Mouse (Mus musculus): ENCODE measurements around the gene Rab32. TPM values are rescaled to one million over a fixed set of nuclear protein-coding genes. Genes with fewer than 3 reads are reported as not detected.
"Not testable (repeated sequence)": the region's sequence is repeated elsewhere in the genome, so short reads cannot be mapped to it uniquely, and the experiment has no call there.

Rab32 gene
- total RNA-seq (2021), result 1 to 10 TPM in 1 of 2 experiments, under 1 TPM in 1; 0.57 to 1.6 TPM
- long read RNA-seq, experiment 1, partial matches to known transcripts, result 0 of 1 reads
- long read RNA-seq, experiment 1, other reads (novel, unspliced or antisense), result 0 of 1 reads
- long read RNA-seq, experiment 2, partial matches to known transcripts, result 0 of 1 reads
- long read RNA-seq, experiment 2, other reads (novel, unspliced or antisense), result 0 of 1 reads

DNA sequence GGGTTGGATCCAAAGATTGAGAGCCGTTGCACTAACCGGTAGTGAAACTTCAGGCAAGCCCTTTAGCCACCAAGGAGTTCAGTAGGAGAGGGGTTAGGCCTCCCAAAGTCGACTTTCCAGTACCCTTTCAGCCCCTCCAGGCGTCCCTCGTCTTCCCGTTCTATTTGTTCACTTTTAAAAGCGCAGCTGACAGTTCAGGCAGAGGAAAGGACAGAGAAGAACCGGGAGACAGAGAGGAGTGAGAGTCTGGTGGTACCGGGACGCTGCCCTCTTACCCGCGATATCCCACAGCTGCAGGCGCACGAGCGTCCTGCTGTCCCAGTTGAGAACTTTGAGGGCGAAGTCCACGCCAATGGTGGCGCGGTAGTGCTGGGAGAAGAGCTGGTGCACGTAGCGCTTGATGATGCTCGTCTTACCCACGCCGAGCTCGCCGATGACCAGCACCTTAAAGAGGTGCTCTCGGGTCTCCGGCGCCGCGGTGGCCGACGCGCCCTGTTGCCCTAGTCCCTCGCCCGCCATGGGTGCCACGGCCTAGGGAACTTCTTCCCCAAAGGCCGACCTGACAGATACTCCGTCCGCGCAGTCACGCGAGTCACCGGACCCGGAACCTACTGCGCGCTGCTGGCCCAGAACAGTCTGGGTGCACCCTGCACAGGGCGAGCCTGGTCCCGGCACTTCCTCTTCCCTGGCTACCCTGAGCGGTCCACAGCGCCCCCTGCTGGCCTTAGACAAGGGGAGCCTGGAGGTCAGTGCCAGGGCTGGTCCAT is at the start of gene Rab32:
Gene Rab32, minus strand, starts transcription at position 696 of the 767 bp plus-strand sequence.
- peak; percentile 92 for DNase-seq (ENCODE audit: low spot score)

DNA sequence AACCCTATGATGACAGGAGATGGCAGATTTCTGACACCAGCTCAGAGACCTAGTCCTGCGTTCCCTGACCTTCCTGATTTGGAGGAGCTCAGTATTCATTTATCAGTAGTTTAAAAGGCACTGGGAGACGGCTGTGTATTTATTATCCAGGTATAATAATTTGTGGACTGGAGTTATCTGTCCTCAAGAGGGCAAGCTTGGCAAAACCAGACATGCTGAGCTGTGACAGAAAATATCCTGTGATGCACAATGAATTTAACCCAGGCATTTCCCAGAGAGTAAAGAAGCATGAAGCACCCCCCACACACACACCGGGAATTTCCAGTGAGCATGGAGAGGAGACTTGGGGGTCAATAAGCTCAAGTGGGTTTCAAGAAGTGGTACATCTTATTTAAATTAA is 42.7 kb upstream of the Rab32 start:
- DNase-seq (ENCODE audit: low spot score), result no peak

DNA sequence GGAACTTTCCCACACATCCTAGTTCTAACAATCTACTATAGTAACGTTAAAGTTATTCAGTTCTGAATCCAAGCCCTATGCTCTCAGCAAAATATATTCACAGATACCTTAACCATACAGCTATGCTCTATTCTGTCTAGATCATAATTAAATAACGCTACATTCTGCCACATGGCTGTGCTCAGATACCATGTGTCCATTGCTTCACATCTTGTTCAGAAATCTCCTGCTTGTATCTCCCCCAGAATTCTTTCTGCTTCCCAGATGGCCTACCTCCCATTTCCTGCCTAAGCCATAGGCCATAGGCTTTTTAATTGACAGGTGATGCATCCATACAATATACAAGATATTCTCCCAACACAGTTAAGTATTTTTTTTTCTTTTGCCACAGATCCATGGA is 39.4 kb upstream of the Rab32 start:
- not testable (repeated sequence) for DNase-seq (ENCODE audit: low spot score)

DNA sequence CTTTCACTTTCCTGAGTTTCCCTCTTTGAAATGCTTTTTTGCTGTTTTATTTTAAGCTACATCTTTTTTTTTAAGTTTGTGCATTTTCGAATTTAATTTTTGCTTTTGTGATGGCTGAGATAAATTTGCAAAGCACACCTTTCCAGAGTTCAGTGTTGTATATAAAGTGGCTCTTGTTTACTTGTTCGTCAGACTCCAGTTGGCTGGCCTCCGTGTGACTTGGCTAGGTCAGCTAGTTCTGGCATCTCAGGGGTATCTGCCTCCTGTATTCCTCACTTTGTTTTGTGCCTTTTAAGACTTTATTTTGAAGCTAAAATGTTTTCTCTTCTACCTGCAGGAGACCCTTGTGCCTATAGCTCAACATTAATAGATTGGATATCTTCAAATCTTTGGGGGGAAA is 22.7 kb upstream of the Rab32 start:
- no peak for DNase-seq (ENCODE audit: low spot score)

DNA sequence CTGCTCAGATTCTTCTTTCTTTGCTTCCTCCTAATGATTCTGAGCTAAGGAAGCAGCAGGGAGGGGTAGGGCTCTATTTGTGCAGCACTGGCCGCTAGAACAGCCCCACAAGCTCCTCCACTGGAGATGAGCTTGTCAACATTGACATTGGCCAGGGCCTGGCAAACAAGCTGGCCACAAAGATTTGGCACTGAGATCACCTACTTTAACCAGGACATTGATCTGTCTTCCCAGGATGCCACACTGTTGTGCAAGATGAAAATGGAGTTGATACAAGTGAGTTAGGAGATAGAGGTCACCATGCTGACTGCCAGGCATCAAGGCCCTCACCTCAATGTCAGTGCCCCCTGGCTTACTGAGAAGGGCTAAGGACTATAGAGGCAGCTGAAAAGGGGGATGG is 21.8 kb upstream of the Rab32 start:
- no peak for DNase-seq (ENCODE audit: low spot score)

DNA sequence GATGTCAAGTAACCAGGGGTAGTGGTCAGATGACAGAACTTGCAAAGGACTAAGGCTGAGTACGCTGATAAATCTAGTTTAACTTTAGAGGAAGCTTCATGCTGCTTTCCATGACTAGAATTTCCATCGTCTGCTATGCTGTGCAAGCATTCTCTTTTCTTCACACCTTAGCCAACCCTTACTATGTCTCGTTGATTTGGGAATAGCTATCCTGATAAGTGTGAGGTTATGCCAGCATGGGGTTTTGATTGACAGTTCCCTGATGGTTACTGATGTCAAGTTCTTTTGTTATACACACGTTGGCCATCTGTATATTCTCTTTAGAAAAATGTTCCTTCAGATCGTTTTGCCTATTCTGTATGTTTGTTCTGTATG is 259 bp upstream of the Rab32 start:
- no peak for DNase-seq (ENCODE audit: low spot score)

DNA sequence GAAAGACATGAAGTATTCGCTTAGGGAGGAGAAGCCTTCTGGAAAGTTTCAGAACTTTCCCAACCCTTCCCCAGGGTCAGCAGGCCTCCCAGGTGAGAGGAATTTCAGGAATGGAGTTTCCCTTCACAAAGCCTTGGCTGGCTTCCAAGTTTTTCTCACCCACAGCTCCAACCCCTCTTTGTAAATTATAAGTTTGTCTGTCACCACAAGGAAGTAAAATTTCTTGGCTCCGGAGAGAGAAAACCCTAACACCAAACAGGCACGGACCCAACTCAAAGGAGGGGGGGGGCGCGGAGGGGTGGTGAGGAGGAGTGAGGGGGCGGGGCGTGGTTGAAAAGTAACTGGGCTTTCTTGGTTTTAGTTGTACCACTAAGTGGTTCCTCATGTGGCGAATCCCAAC is 980 bp downstream of the Rab32 start:
- DNase-seq (ENCODE audit: low spot score), result peak; percentile 19

DNA sequence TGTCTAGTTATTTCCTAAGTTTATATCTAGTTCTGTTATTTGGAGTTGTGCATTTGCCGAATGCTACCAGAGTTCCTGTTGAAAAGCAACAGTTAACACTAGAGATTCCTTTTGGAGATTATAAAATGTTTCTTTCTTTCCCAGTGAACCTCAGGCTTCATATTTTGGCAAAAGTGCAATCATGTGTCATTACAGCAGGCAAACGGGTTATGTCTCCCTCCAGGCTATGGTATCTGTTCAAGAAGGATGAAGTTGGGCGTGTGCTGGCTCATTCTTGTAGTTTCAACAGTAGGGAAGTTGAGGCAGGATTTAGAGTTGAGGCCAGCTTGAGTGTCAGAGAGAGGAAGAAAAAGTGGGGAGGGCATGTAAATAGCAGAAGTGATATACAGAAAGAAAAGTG is 2.4 kb downstream of the Rab32 start:
- DNase-seq (ENCODE audit: low spot score), result no peak

DNA sequence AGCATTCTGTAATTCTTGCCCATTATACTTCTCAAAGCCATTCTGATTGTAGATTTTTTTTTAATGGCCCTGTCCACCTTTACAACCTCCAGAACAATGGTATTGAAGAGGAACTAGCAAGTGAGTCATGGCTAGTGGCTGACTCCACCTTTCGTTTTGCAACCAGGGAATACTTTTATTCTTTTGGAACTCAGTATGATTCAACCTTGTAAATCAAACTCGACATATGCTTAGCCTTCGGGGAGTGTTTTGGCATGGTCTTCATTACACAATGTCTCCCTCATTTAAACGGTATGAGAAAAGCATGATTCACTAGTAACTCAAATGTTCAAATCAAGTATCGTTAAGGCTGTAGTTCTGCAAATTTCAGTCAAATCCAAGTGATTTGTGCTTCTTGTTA is 2.8 kb downstream of the Rab32 start:
- peak; percentile 30 for DNase-seq (ENCODE audit: low spot score)

DNA sequence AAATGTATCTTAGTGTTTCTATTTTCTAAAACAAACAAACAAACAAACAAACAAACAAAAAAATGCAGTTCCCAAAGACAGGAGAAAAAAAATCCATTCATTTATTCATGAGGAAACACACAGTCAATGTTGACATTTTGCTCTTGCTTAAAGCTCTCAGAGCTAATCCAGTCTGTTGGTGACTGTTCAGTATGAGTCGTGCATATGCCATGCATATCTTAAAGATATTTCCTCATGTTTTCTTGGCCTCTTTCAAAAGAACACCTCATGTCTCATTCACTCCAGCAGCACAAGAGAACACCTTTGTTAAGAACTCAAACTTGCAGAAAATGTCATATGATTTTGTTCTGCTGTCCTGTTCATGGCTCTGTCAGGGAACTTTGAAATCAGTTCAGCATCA is 7.9 kb downstream of the Rab32 start:
- no peak for DNase-seq (ENCODE audit: low spot score)

DNA sequence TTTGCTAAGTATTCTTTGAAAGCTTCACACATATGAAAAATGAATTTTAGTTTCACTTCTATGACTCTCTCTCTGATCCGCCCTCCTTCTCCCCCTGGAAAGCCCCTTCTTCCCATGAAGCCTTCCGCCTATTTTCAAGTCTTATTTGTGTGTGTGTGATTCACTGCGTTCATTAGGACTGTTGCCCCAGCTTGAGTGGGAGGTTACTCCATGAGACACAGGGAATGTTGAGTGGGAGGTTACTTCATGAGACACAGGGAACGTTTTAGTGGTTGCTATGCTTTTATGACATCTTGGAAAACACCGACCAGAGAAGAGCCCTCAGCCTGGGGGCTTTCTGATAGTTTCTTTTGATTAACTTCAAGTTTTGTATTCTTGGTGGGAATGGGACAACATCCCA is 11.4 kb downstream of the Rab32 start:
- no peak for DNase-seq (ENCODE audit: low spot score)

DNA sequence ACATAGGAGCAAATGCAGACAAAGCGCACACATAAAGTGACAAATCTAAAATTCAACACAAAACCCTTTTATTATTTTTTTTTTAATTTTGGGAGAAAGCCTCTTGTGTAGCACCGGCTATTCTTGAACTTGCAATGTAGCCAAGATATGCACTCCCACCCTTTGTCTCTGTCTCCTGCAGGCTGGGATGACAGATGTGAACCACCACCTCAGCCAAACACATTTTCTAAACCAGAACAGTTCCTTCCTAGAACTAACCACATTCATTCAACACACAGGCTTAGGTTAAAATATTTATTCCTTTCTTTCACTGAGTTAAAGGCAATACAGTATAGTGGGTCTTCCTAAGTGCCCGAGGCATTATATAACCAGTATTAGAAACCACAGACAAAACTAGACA is 13.1 kb downstream of the Rab32 start:
- no peak for DNase-seq (ENCODE audit: low spot score)

Other genes with a start within 250 kb of the Rab32 start
- under 1 TPM in 1 of 2 experiments, not detected in 1; 0.05 TPM for gene Adgb, start 85.9 kb downstream of the Rab32 start, total RNA-seq (2021)
- gene Gm10944, start 123.1 kb upstream of the Rab32 start, total RNA-seq (2021), result not detected